Mouse (Mus musculus) spleen, postnatal 36 days (tissue): ENCODE measurements around the gene Tnrc6c.

ENCODE experiments used
- DNase-seq, 2 experiments: peaks; one replicate each; pipeline ENCODE4 v3.0.0; 2022; ENCODE audit warnings: low spot score in 2 of 2, mixed read lengths in 1 of 2

The Tnrc6c gene

DNA sequence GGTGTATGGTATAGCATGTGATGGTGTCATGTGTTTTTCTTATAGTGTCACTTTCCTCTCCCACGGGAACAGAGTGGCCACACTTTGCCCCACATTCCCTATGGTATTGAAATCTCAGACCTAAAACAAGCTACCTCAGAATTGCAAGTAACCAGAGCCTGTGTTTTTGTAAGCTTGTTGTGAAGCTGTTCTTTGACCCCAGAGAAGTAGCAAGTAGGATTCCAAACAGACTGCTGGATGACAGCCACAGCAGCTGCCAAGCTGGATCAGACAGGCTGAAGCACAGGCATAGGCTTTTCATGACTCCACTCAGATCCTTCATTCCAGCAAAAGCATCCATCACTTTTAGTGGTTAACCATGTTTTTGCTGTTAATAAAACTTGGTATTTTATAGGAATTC lies 74.8 kb downstream of the Tnrc6c start:
- DNase-seq: no peak

- DNase-seq: no peak
Measured at GRCm38 (mm10) chr11:117729341-117729740, 75.3 kb downstream of the Tnrc6c start.

DNA sequence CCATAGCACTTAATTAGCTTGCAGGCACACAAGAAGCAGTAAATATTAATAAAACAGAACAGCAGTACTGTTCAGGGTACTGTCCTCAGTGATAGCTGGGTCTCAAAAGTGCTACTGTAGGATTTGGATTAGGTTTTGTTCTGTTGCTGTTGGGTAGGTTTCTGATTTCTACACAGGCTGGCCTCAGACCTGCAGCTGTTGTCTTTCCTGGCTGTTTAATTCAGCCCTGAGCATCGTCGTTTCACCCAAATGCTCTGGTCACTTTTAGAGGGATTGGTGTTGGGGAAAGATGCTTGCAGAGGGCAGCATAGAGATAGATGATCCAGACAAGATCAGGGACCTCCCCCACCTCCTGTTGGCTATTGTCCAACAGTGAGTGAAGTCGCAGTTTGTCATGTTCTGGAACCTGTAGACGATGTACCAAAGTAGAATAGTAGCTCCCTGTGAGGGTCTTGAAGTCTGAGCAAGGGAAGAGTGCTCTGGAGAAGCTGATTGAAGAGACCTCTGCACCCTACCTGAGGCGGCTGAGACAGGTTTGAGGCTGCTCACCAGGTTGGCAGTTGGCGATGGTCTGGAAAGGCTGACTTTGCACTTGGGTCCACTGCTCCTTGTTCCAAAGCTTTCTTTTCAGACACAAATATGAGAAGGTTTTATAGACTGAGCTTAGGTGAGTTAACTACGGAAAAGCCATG lies 75.9 kb downstream of the Tnrc6c start:
- DNase-seq: no peak

DNA sequence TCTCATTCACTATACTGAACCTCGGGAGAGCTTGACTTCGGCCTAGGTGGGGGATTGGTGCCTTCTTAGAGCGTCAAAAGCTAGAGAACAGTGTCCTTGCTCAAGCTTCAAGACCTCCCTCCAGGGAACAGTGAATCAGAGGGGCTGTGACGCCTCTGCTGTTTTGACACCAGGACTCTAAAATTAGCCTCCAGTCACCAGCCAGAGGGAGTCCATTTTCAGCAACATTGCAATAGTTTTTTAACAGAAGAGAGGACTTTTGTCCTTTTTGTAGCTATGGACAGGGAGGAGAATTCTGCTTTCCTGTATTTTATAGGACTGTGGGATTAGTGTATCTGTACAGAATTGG lies 76.4 kb downstream of the Tnrc6c start:
- DNase-seq: no peak

- no peak for DNase-seq
Measured at GRCm38 (mm10) chr11:117731470-117731869, 77.4 kb downstream of the Tnrc6c start.

DNA sequence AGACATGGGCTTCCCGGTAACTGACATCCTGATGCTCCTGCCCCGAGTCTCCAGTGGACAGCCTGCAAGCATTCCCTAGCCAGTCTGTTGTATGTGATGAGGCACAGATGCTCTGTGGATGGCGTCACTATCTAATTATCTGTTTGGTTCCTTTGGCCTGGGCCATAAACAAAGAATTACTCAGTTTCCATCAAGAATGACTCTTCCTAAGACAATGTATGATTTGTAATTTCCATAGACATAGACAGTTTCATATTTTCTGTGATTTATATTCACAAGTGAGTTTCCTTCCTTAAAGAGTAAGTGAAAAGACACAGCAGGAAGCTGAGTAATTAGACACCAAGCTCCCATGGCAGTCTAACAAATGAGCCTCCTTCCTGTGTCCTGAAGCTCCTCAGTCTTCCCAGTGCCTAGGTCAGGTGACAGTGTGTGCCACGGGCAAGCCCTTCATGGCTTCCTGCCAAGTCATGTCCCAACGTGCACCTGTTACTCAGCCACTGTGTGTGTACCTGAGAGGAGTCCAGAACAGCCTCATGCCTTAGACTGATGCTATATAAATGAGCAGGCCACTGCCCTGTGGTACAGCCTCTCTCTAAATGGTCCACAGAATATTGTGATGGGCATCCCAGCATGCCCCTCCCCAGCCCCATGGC lies 82.1 kb downstream of the Tnrc6c start:
- no peak for DNase-seq

DNA sequence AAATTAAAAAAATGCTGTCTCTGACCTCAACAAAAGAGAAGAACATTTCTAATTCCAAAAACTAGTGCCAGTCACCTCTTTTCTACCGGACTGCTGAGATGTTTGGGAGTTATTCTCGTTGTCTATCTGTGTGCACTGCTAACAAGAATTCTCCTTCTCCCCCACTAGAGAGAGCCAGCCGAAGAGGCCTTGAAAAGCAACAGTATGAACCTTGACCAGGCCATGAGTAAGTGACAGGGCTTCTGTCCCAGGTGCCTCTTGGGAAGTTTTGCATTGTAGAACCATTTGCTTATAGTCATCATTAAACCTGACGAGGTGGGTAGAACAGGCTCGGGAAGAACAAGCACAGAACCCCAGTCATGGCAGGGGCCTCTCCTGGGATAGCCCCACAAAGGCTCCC lies 84.0 kb downstream of the Tnrc6c start:
- no peak for DNase-seq

DNA sequence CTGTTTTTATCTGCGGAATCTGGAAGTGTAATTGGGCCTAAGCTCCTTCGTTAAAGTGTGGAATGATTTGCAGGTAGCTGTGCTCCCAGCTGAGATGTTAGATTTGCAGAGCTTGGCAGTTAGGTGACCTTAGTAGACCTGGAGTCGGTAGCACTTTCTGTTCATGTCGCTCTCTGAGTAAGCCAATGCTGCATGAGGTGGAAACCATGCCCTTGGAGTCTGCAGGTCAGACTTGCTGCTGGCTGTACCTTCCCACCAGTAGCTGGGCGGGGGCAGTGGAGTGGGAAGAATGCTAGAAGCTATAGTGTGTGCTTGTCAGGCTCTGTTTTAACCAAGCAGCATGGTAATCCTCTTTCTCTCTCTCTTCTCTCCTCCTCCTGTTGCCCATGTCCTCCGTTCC lies 87.0 kb downstream of the Tnrc6c start:
- DNase-seq: no peak

DNA sequence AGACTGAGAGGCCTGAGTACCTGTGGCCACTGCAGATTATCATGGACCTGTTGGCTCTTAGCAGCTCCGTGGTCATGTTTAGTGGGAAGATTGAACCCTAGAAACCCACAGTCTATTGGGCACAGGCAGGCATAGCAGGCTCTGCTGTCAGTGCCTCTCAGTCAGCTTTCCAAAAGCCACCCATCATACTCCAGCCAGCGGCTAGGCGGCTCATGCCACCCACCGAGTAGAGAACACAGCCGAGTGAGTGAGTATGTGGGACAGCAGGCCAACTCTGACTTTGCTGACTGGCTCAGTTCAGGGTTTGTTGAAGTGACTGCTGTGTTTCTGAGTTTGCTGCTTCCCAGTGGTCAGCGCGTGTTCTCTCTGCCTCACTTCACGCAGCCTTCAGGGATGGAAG lies 88.2 kb downstream of the Tnrc6c start:
- no peak for DNase-seq

GRCm38 (mm10) chr11:117742715-117743114 lies 88.6 kb downstream of the Tnrc6c start:
- no peak for DNase-seq

GRCm38 (mm10) chr11:117743454-117744030 lies 89.5 kb downstream of the Tnrc6c start:
- no peak for DNase-seq

DNA sequence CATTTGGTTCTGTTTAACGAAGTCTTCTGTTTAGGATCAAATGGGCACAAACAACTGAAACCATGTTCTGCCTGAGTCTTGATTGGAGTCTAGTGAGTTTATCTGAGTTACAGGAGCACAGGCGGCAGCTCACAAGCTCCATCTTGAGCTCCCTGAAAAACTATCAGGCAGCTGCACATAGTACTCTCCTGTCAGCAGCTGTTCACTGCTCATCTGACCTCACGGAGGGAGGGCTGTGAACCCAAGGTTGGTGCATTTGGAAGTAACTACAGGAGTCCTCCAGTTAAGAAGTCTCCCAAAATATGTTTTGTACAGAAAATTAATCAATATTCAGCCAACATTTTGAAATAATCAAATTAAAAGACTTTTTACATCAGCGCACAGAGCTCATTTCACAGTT lies 94.5 kb downstream of the Tnrc6c start:
- DNase-seq: no peak

DNA sequence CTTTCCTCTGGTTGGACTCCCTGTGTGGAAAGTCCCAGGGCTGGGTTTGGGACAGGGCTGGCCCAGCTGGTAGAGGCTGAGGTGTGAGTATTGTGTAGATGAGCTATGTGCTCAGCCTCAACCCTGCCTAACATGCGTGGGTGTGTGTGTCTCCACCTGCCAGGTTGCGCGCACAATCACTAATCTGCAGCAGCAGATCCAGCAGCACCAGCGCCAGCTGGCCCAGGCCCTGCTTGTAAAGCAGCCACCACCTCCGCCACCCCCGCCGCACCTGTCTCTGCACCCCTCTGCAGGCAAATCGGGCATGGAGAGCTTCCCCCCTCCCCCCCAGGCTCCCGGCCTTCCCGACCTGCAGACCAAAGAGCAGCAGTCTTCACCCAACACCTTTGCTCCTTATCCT lies 95.3 kb downstream of the Tnrc6c start:
- no peak for DNase-seq

DNA sequence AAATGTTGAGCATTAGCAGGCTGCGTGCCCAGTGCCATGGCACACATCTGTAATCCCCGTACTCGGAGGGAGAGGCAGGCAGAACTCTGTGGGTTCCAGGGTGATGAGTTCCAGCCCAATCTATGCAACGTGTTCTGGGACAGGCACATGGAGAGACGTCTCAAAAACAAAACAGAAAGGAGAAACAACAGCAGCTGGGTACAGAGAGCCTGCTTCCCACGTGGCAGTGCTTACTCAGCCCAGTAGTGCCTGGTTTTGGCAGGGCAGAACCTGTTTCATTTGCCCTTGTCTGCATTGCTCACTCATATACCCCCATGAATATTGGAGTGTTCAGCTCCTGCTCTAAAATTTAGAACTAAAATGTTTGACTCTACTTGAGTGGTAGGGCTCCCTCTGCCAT lies 97.5 kb downstream of the Tnrc6c start:
- no peak for DNase-seq

GRCm38 (mm10) chr11:117755891-117756290 lies 101.8 kb downstream of the Tnrc6c start:
- DNase-seq: no peak

- DNase-seq: no peak
Measured at GRCm38 (mm10) chr11:117759267-117759666, 105.2 kb downstream of the Tnrc6c start.

DNA sequence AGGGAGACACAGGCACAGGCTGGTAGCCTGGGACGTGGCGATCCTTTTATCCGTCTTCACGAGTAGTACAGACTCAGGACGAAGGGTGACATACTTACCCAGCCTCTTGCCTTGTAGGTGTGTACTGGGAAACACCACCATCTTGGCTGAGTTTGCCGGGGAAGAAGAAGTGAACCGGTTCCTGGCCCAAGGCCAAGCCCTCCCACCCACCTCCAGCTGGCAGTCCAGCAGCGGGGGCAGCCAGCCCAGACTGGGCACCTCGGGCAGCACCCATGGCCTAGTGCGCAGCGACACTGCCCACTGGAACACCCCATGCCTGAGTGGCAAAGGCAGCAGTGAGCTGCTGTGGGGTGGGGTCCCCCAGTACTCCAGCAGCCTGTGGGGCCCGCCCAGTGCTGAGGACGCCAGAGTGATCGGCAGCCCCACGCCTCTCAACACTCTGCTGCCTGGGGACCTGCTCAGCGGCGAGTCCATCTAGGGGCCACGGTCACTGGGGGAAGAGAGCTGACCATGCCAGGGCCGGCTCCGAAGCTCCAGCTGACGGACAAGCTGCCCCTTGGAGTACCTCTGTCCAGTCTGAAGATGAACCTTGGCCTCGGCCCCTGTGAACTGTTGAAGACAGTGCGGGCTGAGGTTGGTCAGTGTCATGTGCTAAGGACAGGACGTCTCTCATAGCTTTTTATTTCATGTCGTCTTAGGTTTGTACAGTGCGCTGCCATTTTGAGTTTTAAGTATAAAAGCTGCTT lies 106.5 kb downstream of the Tnrc6c start:
- no peak for DNase-seq

DNA sequence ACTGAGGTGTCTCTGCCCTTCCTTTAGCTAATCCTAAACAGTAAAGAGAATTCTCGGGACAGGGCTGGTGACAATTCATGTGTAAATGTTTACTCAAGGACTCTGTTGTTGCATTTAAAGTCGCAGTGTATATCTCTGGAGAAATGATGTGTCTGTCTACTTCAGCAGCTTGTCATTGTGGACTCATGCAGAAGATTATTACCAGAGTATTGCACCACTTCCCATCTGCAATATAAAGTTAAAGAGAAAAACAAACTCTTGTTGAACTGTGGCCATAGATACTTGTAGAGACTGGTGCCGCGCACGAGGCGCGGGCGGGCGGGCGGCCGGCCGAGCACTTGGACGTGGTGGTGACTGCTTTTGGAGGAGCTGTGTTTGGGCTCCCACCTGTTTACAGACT lies 107.7 kb downstream of the Tnrc6c start:
- no peak for DNase-seq

- DNase-seq: no peak
Measured at GRCm38 (mm10) chr11:117762246-117762645, 108.2 kb downstream of the Tnrc6c start.

DNA sequence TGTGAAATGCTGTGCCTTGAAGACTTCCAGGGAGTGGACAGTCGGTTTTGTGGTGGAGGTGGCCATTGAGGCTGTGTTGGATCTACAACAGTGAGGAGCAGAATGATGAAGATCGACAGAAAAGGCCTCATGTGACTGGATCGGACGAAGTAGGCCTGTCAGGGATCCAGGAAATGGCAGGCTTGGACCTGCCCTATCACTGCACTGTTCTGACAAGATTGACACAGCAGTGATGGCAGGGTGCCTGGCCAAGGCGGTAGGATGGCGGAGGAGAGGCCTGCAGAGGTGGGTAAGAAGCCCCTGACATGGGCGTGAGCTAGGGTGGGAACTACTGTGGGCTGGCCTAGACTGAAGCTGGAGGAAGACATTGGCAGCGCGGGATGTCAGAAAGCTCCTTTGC lies 110.2 kb downstream of the Tnrc6c start:
- no peak for DNase-seq

DNA sequence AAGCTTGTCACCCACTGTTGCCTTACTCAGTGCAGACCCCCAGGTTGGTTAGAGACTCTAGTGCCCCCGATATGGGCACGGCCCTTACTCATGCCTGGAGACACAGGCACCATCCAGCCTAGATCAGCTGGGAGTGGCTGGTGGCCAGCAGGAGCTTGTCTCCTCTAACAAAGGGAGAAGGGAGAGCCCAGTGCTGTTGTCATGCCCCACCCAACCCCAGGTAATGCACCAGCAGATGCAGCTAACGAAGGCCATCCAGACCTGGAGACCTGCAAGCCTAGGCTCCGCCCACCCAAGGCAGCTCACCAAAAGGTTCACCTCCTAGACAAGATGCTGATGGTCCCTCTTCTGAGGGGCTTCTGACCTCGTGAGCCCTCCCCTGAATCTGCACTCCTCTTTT lies 111.3 kb downstream of the Tnrc6c start:
- no peak for DNase-seq

GRCm38 (mm10) chr11:117766275-117766674 lies 112.2 kb downstream of the Tnrc6c start:
- DNase-seq: no peak
